Mouse (Mus musculus): ENCODE measurements around the gene Slc52a3. TPM values are rescaled to one million over a fixed set of nuclear protein-coding genes. Genes with fewer than 3 reads are reported as not detected.

Gene Slc52a3
- polyA plus RNA-seq, 1 experiment from 2014 or later: 2.7 TPM

GRCm38 (mm10) chr2:152029252-152030082 lies 33.2 kb downstream of the Slc52a3 start:
- peaks cover 50% of the 10 kb centered on the region for H3K27me3 ChIP-seq
- peak overlapping the region; percentile 46 for H3K9ac ChIP-seq
- peak overlapping the region; percentile 98 for H3K4me2 ChIP-seq
- WGBS: under 1% methylated on average over 54 of the region's 54 CpGs
- H3K9me3 ChIP-seq: no peaks in the 10 kb centered on the region
- peak overlapping the region; percentile 64 for H3K4me3 ChIP-seq
- H3K27ac ChIP-seq: no peak overlapping the region
- peak; percentile 94 for ATAC-seq (ENCODE audit: borderline replicate concordance, extremely low read depth, low FRiP score, low TSS enrichment)
- H3K4me1 ChIP-seq: 0 out of 2 replicates have a peak, but pooled peaks cover 7% of the 10 kb centered on the region
- no peaks in the 10 kb centered on the region for H3K36me3 ChIP-seq

GRCm38 (mm10) chr2:152030986-152031385 lies 34.7 kb downstream of the Slc52a3 start:
- 67% methylated on average over 5 of the region's 5 CpGs for WGBS
- Histone ChIP-seq H3K27ac (no peak overlapping the region), H3K9ac (no peak overlapping the region), H3K9me3 (no peaks in the 10 kb centered on the region), H3K36me3 (no peaks in the 10 kb centered on the region), H3K4me2 (no peak overlapping the region), H3K4me3 (no peak overlapping the region), H3K27me3 (peaks cover 47% of the 10 kb centered on the region), H3K4me1 (0 out of 2 replicates have a peak, but pooled peaks cover 7% of the 10 kb centered on the region)
- ATAC-seq (ENCODE audit: borderline replicate concordance, extremely low read depth, low FRiP score, low TSS enrichment): no peak

DNA sequence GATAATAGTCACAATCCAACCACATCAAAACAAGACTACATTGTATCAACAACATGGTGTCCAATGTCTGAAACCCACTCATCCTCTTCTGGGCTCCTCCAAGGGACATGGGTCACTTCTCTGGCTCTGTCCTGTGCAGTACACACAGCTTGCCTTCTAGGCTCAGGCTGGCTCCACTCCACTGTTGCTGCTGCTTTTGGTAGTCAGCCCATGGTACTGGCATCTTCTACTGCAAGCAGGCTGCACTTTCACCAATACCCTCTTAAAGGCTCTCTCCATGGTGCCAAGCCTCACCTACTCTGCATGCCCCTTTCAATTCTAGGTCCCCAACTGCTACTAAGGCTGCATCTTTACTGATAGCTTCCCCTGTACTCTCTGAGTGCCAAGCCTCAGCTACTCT lies 43.8 kb downstream of the Slc52a3 start:
- H3K4me2 ChIP-seq: no peak overlapping the region
- peaks cover 25% of the 10 kb centered on the region for H3K27me3 ChIP-seq
- H3K36me3 ChIP-seq: no peaks in the 10 kb centered on the region
- H3K9ac ChIP-seq: no peak overlapping the region
- H3K4me3 ChIP-seq: no peak overlapping the region
- H3K9me3 ChIP-seq: no peaks in the 10 kb centered on the region
- H3K4me1 ChIP-seq: no peaks in the 10 kb centered on the region
- H3K27ac ChIP-seq: no peak overlapping the region
- no peak for ATAC-seq (ENCODE audit: borderline replicate concordance, extremely low read depth, low FRiP score, low TSS enrichment)

DNA sequence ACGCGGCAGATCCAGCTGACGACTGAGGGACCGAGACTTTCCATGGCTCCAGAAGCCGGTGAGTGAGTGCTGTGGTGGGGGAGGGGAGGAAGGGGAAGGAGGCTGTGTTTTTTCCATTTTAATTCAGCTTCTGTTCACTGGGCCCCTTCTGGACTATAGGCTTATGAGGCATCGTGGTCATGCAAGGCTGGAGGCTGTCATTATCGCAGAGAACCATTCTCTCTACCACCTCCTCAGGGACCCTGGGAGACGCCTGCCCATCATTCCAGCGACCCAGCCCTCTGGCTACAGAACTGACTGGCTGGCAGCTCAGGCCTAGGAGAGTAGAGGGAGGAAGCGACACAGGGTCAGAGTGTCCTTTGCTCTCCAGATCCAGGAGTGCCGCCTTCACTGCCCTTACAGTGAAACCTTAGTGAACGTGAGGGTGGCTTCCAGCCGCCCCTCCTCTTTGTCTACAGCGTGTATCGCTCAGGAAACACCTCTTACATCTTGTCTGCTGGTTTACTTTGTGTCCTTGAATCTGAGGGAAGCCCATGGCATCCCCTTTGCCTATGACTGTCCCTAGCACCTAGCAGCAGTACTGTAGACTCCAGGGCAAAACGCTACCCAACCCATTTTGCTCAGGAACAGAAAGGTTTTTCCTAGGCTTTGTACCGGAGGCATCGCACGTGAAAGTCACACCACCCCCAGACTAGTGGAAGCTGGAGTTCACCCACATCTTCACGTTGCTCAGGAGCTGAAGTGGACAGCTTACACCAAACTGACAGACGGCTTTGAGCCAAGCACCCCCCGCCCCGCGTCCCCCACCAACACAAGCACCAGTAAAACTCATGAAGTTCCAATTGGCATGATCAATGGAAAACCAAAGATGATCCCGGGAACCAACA lies 51.0 kb downstream of the Slc52a3 start:
- no peaks in the 10 kb centered on the region for H3K36me3 ChIP-seq
- no peak overlapping the region for H3K4me3 ChIP-seq
- H3K27me3 ChIP-seq: peaks cover 69% of the 10 kb centered on the region
- 3% methylated on average over 25 of the region's 25 CpGs for WGBS
- peak overlapping the region; percentile 97 for H3K4me2 ChIP-seq
- ATAC-seq (ENCODE audit: borderline replicate concordance, extremely low read depth, low FRiP score, low TSS enrichment): no peak
- H3K4me1 ChIP-seq: peaks cover 15% of the 10 kb centered on the region
- H3K27ac ChIP-seq: no peak overlapping the region
- H3K9ac ChIP-seq: no peak overlapping the region
- no peaks in the 10 kb centered on the region for H3K9me3 ChIP-seq

- Histone ChIP-seq H3K27me3 (peaks cover 79% of the 10 kb centered on the region), H3K9me3 (no peaks in the 10 kb centered on the region), H3K4me3 (peak overlapping the region; percentile 47), H3K4me2 (peak overlapping the region; percentile 97), H3K27ac (no peak overlapping the region), H3K4me1 (peaks cover 15% of the 10 kb centered on the region), H3K36me3 (no peaks in the 10 kb centered on the region), H3K9ac (peak overlapping the region; percentile 7; the same call in 1 of the 2 replicates)
- ATAC-seq (ENCODE audit: borderline replicate concordance, extremely low read depth, low FRiP score, low TSS enrichment): peak; percentile 40; the same call in 1 of the 2 replicates
- under 1% methylated on average over 81 of the region's 82 CpGs for WGBS
Observed at GRCm38 (mm10) chr2:152048003-152048980, 52.0 kb downstream of the Slc52a3 start.

- under 1% methylated on average over 24 of the region's 24 CpGs for WGBS
- peaks cover 82% of the 10 kb centered on the region for H3K27me3 ChIP-seq
- no peaks in the 10 kb centered on the region for H3K36me3 ChIP-seq
- no peaks in the 10 kb centered on the region for H3K9me3 ChIP-seq
- H3K9ac ChIP-seq: peak overlapping the region; percentile 7; the same call in 1 of the 2 replicates
- peak overlapping the region; percentile 47 for H3K4me3 ChIP-seq
- peaks cover 15% of the 10 kb centered on the region for H3K4me1 ChIP-seq
- ATAC-seq (ENCODE audit: borderline replicate concordance, extremely low read depth, low FRiP score, low TSS enrichment): peak; percentile 21; the same call in 1 of the 2 replicates
- H3K4me2 ChIP-seq: peak overlapping the region; percentile 97
- no peak overlapping the region for H3K27ac ChIP-seq
Observed at GRCm38 (mm10) chr2:152048981-152049441, 52.7 kb downstream of the Slc52a3 start.

GRCm38 (mm10) chr2:152049611-152050270 lies 53.4 kb downstream of the Slc52a3 start:
- no peak overlapping the region for H3K9ac ChIP-seq
- peak overlapping the region; percentile 97; the same call in 1 of the 2 replicates for H3K4me2 ChIP-seq
- peaks cover 15% of the 10 kb centered on the region for H3K4me1 ChIP-seq
- no peaks in the 10 kb centered on the region for H3K9me3 ChIP-seq
- H3K27me3 ChIP-seq: peaks cover 75% of the 10 kb centered on the region
- H3K4me3 ChIP-seq: 0 out of 2 replicates have a peak overlapping the region, but pooled peaks have one; percentile 47
- WGBS: 6% methylated on average over 13 of the region's 13 CpGs
- H3K27ac ChIP-seq: no peak overlapping the region
- no peaks in the 10 kb centered on the region for H3K36me3 ChIP-seq
- ATAC-seq (ENCODE audit: borderline replicate concordance, extremely low read depth, low FRiP score, low TSS enrichment): no peak

DNA sequence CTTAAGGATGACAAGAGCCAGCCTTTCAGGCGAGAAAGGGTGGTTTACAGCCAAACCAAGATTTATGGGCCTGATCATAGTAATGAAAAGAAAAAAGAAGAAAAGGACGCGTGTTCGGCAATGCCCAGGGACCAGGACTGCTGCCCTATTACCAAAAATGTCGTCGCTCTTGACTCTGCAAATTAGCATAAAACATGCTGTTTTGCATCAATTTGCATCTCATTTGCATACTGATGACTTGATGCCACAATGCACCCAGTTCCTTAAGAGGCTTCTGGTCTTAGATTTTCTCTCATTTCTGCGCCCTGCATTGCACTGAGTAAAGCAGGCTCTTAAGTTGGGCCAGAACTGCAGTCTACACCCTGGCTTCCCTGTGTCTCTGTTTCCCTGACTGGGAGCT lies 54.0 kb downstream of the Slc52a3 start:
- Histone ChIP-seq H3K27me3 (peaks cover 75% of the 10 kb centered on the region), H3K9me3 (no peaks in the 10 kb centered on the region), H3K27ac (no peak overlapping the region), H3K36me3 (no peaks in the 10 kb centered on the region), H3K4me1 (peaks cover 15% of the 10 kb centered on the region), H3K4me3 (no peak overlapping the region), H3K9ac (no peak overlapping the region), H3K4me2 (no peak overlapping the region)
- WGBS: 14% methylated on average over 7 of the region's 7 CpGs
- no peak for ATAC-seq (ENCODE audit: borderline replicate concordance, extremely low read depth, low FRiP score, low TSS enrichment)

- H3K9ac ChIP-seq: no peak overlapping the region
- H3K27me3 ChIP-seq: peaks cover 64% of the 10 kb centered on the region
- 51% methylated on average over 3 of the region's 3 CpGs for WGBS
- H3K27ac ChIP-seq: no peak overlapping the region
- no peaks in the 10 kb centered on the region for H3K36me3 ChIP-seq
- no peak overlapping the region for H3K4me2 ChIP-seq
- H3K4me1 ChIP-seq: peaks cover 15% of the 10 kb centered on the region
- no peak overlapping the region for H3K4me3 ChIP-seq
- no peak for ATAC-seq (ENCODE audit: borderline replicate concordance, extremely low read depth, low FRiP score, low TSS enrichment)
- H3K9me3 ChIP-seq: no peaks in the 10 kb centered on the region
Observed at GRCm38 (mm10) chr2:152051985-152052384, 55.7 kb downstream of the Slc52a3 start.

DNA sequence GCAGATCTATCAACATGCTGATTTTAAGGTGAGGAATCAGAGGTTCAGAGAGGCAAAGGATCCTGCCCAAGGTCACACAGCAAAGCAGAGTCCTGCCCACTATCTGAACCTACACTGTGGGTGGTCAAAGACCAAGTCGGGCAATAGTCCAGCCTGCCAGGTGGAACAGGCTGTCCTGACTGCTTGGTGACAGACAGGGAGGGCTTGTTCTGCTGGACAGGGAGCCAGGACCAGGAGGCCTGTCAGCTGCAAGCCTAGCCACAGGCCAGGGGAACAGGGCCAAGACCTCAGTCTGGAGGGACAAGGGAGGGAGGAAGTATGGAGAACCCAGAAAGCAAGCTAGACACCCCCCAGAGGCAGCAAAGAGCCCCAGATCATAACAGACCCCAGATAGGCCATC lies 59.1 kb downstream of the Slc52a3 start:
- H3K27ac ChIP-seq: no peak overlapping the region
- no peaks in the 10 kb centered on the region for H3K9me3 ChIP-seq
- WGBS: 53% methylated on average over 1 of the region's 1 CpGs
- ATAC-seq (ENCODE audit: borderline replicate concordance, extremely low read depth, low FRiP score, low TSS enrichment): no peak
- H3K27me3 ChIP-seq: peaks cover 30% of the 10 kb centered on the region
- H3K4me3 ChIP-seq: no peak overlapping the region
- H3K4me1 ChIP-seq: no peaks in the 10 kb centered on the region
- H3K4me2 ChIP-seq: no peak overlapping the region
- no peak overlapping the region for H3K9ac ChIP-seq
- H3K36me3 ChIP-seq: no peaks in the 10 kb centered on the region
